Mouse (Mus musculus) induced T-regulatory cell, adult 2 months (primary cell): ENCODE data around the gene Idnk.

Experiments used
- DNase-seq: peaks from one replicate; pipeline ENCODE4 v3.0.0-alpha.2; 2012; ENCODE audit warnings: low read depth

Idnk gene

GRCm38 (mm10) chr13:58194908-58195307 is 37.5 kb downstream of the Idnk start:
- DNase-seq = no peak

GRCm38 (mm10) chr13:58197211-58197610 is 39.8 kb downstream of the Idnk start:
- DNase-seq = no peak

GRCm38 (mm10) chr13:58197981-58198640 is 40.7 kb downstream of the Idnk start:
- DNase-seq = no peak

- no peak for DNase-seq
Observed at GRCm38 (mm10) chr13:58201343-58201742, 43.9 kb downstream of the Idnk start.

GRCm38 (mm10) chr13:58201908-58202307 is 44.5 kb downstream of the Idnk start:
- DNase-seq = no peak

- DNase-seq = no peak
Observed at GRCm38 (mm10) chr13:58202903-58203302, 45.5 kb downstream of the Idnk start.

GRCm38 (mm10) chr13:58204202-58204601 is 46.8 kb downstream of the Idnk start:
- no peak for DNase-seq

GRCm38 (mm10) chr13:58204986-58205385 is 47.5 kb downstream of the Idnk start:
- no peak for DNase-seq

GRCm38 (mm10) chr13:58206084-58206483 is 48.6 kb downstream of the Idnk start:
- no peak for DNase-seq

- no peak for DNase-seq
Observed at GRCm38 (mm10) chr13:58210441-58210840, 53.0 kb downstream of the Idnk start.

- DNase-seq = no peak
Observed at GRCm38 (mm10) chr13:58212530-58212929, 55.1 kb downstream of the Idnk start.

GRCm38 (mm10) chr13:58213801-58214200 is 56.4 kb downstream of the Idnk start:
- DNase-seq = no peak
